Comparison of ENCODE assay signal across 8 mouse cellular contexts in genomic region chr1:161251417-161252265, GRCm38 (mm10). TPM values are rescaled to one million over a fixed set of nuclear protein-coding genes. Genes with fewer than 3 reads are reported as not detected.
A peak's percentile ranks its signal among the peaks of the same experiment; 100 is the strongest.
DNase-seq lines count a peak whose midpoint lies in the region; ATAC-seq and TF ChIP-seq lines count a peak whose summit lies in the region.

No protein-coding gene starts in this region.

- H3K9ac ChIP-seq in hindbrain, embryonic 15.5 days = peak overlapping the region; percentile 69; the same call in 1 of the 2 replicates

- no peak overlapping the region for H3K27ac ChIP-seq in kidney, adult 2 months (ENCODE audit: insufficient read depth, low read depth, low read length)
- peak overlapping the region; percentile 74 for H3K27ac ChIP-seq in bone marrow macrophage, adult 2 months (ENCODE audit: insufficient read depth, low read depth, low read length)
- no peak overlapping the region for H3K27ac ChIP-seq in hindbrain, embryonic 15.5 days (replicated peaks)

- no peak for DNase-seq in kidney, adult 2 months
- no peak for DNase-seq in kidney, postnatal 14 days
- peak; percentile 29 for DNase-seq in thymus, postnatal 25 days
- no peak for DNase-seq in ovary, postnatal 36 days (ENCODE audit: low spot score)
- no peak for DNase-seq in adrenal gland, postnatal 25 days

- no peaks in the 10 kb centered on the region for H3K27me3 ChIP-seq in kidney, adult 2 months (replicated peaks; ENCODE audit: control insufficient read depth, insufficient read depth, low read length)
- H3K27me3 ChIP-seq in hindbrain, embryonic 15.5 days = 0 out of 2 replicates have a peak, but pooled peaks cover 3% of the 10 kb centered on the region

- peak overlapping the region; percentile 16; the same call in 1 of the 2 replicates for H3K4me3 ChIP-seq in kidney, adult 2 months (ENCODE audit: insufficient read depth, low read depth, low read length)
- peak overlapping the region; percentile 52 for H3K4me3 ChIP-seq in bone marrow macrophage, adult 2 months (ENCODE audit: insufficient read depth, low read length)
- peak overlapping the region; percentile 75 for H3K4me3 ChIP-seq in hindbrain, embryonic 15.5 days

- H3K9me3 ChIP-seq in hindbrain, embryonic 15.5 days = no peaks in the 10 kb centered on the region

- H3K36me3 ChIP-seq in kidney, adult 2 months (ENCODE audit: control insufficient read depth, insufficient read depth, low read length) = no peaks in the 10 kb centered on the region; the same call in 1 of the 2 replicates
- H3K36me3 ChIP-seq in hindbrain, embryonic 15.5 days = no peaks in the 10 kb centered on the region

- WGBS in kidney, adult 2 months = 69% methylated on average over 9 of the region's 9 CpGs
- WGBS in hindbrain, embryonic 15.5 days = 72% methylated on average over 9 of the region's 9 CpGs

- H3K4me2 ChIP-seq in hindbrain, embryonic 15.5 days = peak overlapping the region; percentile 94

- ATAC-seq in hindbrain, embryonic 15.5 days (ENCODE audit: low FRiP score, low read depth) = no peak
- ATAC-seq in megakaryocyte, adult 5-6 weeks (ENCODE audit: poor library complexity, severe bottlenecking) = peak; percentile 58

- no peak for TF ChIP-seq CTCF in kidney, adult 2 months (conservative IDR thresholded peaks at IDR 0.05; ENCODE audit: insufficient read depth, insufficient read length, low read depth, low read length)
- TF ChIP-seq CTCF in bone marrow macrophage, adult 2 months (IDR thresholded peaks at IDR 0.05; ENCODE audit: low read depth, low read length) = no peak

- no peak for TF ChIP-seq POLR2A in kidney, adult 2 months (IDR thresholded peaks at IDR 0.05; ENCODE audit: low read depth, low read length)
- TF ChIP-seq POLR2A in bone marrow macrophage, adult 2 months (IDR thresholded peaks at IDR 0.05; ENCODE audit: borderline replicate concordance, low read depth, low read length) = no peak

- peaks cover 23% of the 10 kb centered on the region for H3K4me1 ChIP-seq in kidney, adult 2 months (ENCODE audit: control insufficient read depth, insufficient read depth, low read length)
- H3K4me1 ChIP-seq in bone marrow macrophage, adult 2 months (ENCODE audit: control insufficient read depth, insufficient read depth, low read length) = peaks cover 33% of the 10 kb centered on the region
- H3K4me1 ChIP-seq in hindbrain, embryonic 15.5 days (replicated peaks) = peaks cover 35% of the 10 kb centered on the region

RNA-seq across cellular contexts. Expression of gene Prdx6, which starts 0.6 kb away (rescaled TPM):
- polyA plus RNA-seq in kidney, adult 2 months (2012; rRNA removed) = 116 and 186 TPM in 2 replicates
- 69.5 and 73.7 TPM in 2 replicates for polyA plus RNA-seq in bone marrow macrophage, adult 2 months (2012; ENCODE audit: insufficient read depth, insufficient read length, missing spikeins)
- polyA plus RNA-seq in hindbrain, embryonic 15.5 days (2015; fragmentation: Nextera tagmentation; extraction: Ambion mirVana) = 170 and 181 TPM in 2 replicates
- total RNA-seq in megakaryocyte, adult 5-6 weeks (2015) = 161 and 201 TPM in 2 replicates
- 213 and 226 TPM in 2 replicates for total RNA-seq in megakaryocyte, adult 5-6 weeks (2017)
- 485 and 567 TPM in 2 replicates for total RNA-seq in adrenal gland, postnatal 25 days (2021)

Comparison
In these comparisons a context has a peak if more than half of its experiments do, and no peak if none do; other contexts are left out.
1. H3K4me3 ChIP-seq: peak in every context shown above with its lines; median percentile 75 in hindbrain, embryonic 15.5 days; 52 in bone marrow macrophage, adult 2 months; 16 in kidney, adult 2 months.